Mouse (Mus musculus) stomach, postnatal 0 days (tissue): ENCODE data around the gene Aqp11. TPM values are rescaled to one million over a fixed set of nuclear protein-coding genes. Genes with fewer than 3 reads are reported as not detected.

Source experiments
- ATAC-seq: fragments of 200-750 bp; cut with Nextera tagmentation; 2 replicates; pipeline ENCODE4 v1.8.0; 2017; ENCODE audit not compliant: low FRiP score, low TSS enrichment
- DNase-seq: peaks from one replicate; pipeline ENCODE4 v3.0.0-alpha.2; 2016; ENCODE audit warnings: low spot score
- H3K27ac ChIP-seq: fragments of 300-500 bp; sonication (generic); replicated peaks from 2 replicates; pipeline ENCODE4 v1.5.1; 2014; ENCODE audit warnings: mild to moderate bottlenecking, control low read depth
- H3K27me3 ChIP-seq: fragments of 300-500 bp; sonication (generic); 2 replicates; pipeline ENCODE4 v1.6.1; 2014; ENCODE audit warnings: low read length; ENCODE audit not compliant: control insufficient read depth, insufficient read depth
- H3K36me3 ChIP-seq: fragments of 300-500 bp; sonication (generic); 2 replicates; pipeline ENCODE4 v1.6.1; 2014; ENCODE audit warnings: low read length, mixed read lengths; ENCODE audit not compliant: control insufficient read depth, insufficient read depth
- H3K4me1 ChIP-seq: fragments of 300-500 bp; sonication (generic); replicated peaks from 2 replicates; pipeline ENCODE4 v1.6.1; 2014; ENCODE audit warnings: antibody characterized with exemption; ENCODE audit not compliant: control insufficient read depth, insufficient read depth
- H3K4me2 ChIP-seq: fragments of 300-500 bp; sonication (generic); replicated peaks from 2 replicates; pipeline ENCODE4 v1.6.1; 2014; ENCODE audit warnings: low read depth, mild to moderate bottlenecking, control low read depth, moderate library complexity
- H3K4me3 ChIP-seq: fragments of 300-500 bp; sonication (generic); 2 replicates; pipeline ENCODE4 v1.5.1; 2014; ENCODE audit warnings: low read depth, low read length, control low read depth
- H3K9ac ChIP-seq: fragments of 300-500 bp; sonication (generic); 2 replicates; pipeline ENCODE4 v1.6.1; 2014; ENCODE audit warnings: mild to moderate bottlenecking, low read length, control low read depth, mixed read lengths
- H3K9me3 ChIP-seq: fragments of 300-500 bp; sonication (generic); 2 replicates; pipeline ENCODE4 v1.6.1; 2016; ENCODE audit warnings: low read length; ENCODE audit not compliant: control insufficient read depth
- CTCF ChIP-seq: IDR thresholded peaks from 2 replicates; pipeline ENCODE4 v1.5.1; 2016; ENCODE audit warnings: antibody characterized with exemption, low read depth, mild to moderate bottlenecking, moderate library complexity
- EP300 ChIP-seq: optimal IDR thresholded peaks from 2 replicates; pipeline ENCODE3; 2016; ENCODE audit warnings: antibody characterized with exemption
- WGBS: fragments of 180-500 bp; shearing (Covaris S2); extraction: QIAGEN DNeasy Blood & Tissue Kit; methylation state at CpG from one replicate; pipeline ENCODE4 v1.1.7; 2014; 5-methylcytosine and 5-hydroxymethylcytosine counted together
- polyA plus RNA-seq: library from polyadenylated mRNA; unstranded; fragments of >200 nt; fragmentation: Nextera tagmentation; extraction: Ambion mirVana; gene quantifications from 2 replicates; pipeline ENCODE4 v1.2.1, GENCODE M21; 2015

Gene Aqp11
- polyA plus RNA-seq, 1 experiment from 2014 or later = 22.0 TPM

GRCm38 (mm10) chr7:97748527-97749206 lies 10.6 kb upstream of the Aqp11 start:
- Histone ChIP-seq H3K4me1 (no peaks in the 10 kb centered on the region), H3K9ac (peak overlapping the region; percentile 23; the same call in 1 of the 2 replicates), H3K9me3 (no peaks in the 10 kb centered on the region), H3K27ac (peak overlapping the region; percentile 86), H3K36me3 (no peaks in the 10 kb centered on the region), H3K4me3 (peak overlapping the region; percentile 33), H3K4me2 (peak overlapping the region; percentile 49), H3K27me3 (no peaks in the 10 kb centered on the region)
- ATAC-seq (peak; percentile 48), DNase-seq (peak; percentile 36)
- WGBS = 54% methylated on average over 10 of the region's 10 CpGs
- no peak for TF ChIP-seq EP300

- Histone ChIP-seq H3K27me3 (no peaks in the 10 kb centered on the region), H3K4me2 (peak overlapping the region; percentile 49), H3K4me1 (no peaks in the 10 kb centered on the region), H3K9me3 (no peaks in the 10 kb centered on the region), H3K9ac (0 out of 2 replicates have a peak overlapping the region, but pooled peaks have one; percentile 35), H3K4me3 (no peak overlapping the region), H3K36me3 (no peaks in the 10 kb centered on the region), H3K27ac (peak overlapping the region; percentile 86; the same call in 1 of the 2 replicates)
- peak; percentile 86 for DNase-seq
- TF ChIP-seq CTCF (peak; percentile 96), EP300 (no peak)
- WGBS = 23% methylated on average over 28 of the region's 28 CpGs
- peak; percentile 77 for ATAC-seq
Measured at GRCm38 (mm10) chr7:97747787-97748497, 9.9 kb upstream of the Aqp11 start.

- WGBS = 79% methylated on average over 4 of the region's 4 CpGs
- TF ChIP-seq CTCF (no peak), EP300 (no peak)
- no peak for DNase-seq
- Histone ChIP-seq H3K27me3 (no peaks in the 10 kb centered on the region), H3K4me1 (no peaks in the 10 kb centered on the region), H3K9ac (no peak overlapping the region), H3K4me3 (no peak overlapping the region), H3K36me3 (no peaks in the 10 kb centered on the region), H3K9me3 (no peaks in the 10 kb centered on the region), H3K4me2 (no peak overlapping the region), H3K27ac (no peak overlapping the region)
- no peak for ATAC-seq
Measured at GRCm38 (mm10) chr7:97747176-97747707, 9.2 kb upstream of the Aqp11 start.

- no peaks in the 10 kb centered on the region for H3K27me3 ChIP-seq
- no peaks in the 10 kb centered on the region for H3K4me1 ChIP-seq
- H3K36me3 ChIP-seq = no peaks in the 10 kb centered on the region
- no peak overlapping the region for H3K27ac ChIP-seq
- TF ChIP-seq CTCF (peak; percentile 88), EP300 (no peak)
- ATAC-seq = no peak
- no peaks in the 10 kb centered on the region for H3K9me3 ChIP-seq
- 17% methylated on average over 3 of the region's 3 CpGs for WGBS
- peak; percentile 65 for DNase-seq
- no peak overlapping the region for H3K4me3 ChIP-seq
- H3K4me2 ChIP-seq = no peak overlapping the region
- no peak overlapping the region for H3K9ac ChIP-seq
Measured at GRCm38 (mm10) chr7:97745299-97745698, 7.2 kb upstream of the Aqp11 start.

- Histone ChIP-seq H3K36me3 (no peaks in the 10 kb centered on the region), H3K9ac (no peak overlapping the region), H3K9me3 (no peaks in the 10 kb centered on the region), H3K4me3 (no peak overlapping the region), H3K27ac (no peak overlapping the region), H3K27me3 (no peaks in the 10 kb centered on the region), H3K4me1 (no peaks in the 10 kb centered on the region), H3K4me2 (no peak overlapping the region)
- ATAC-seq (no peak), DNase-seq (no peak)
- whole genome bisulfite sequencing = 9% methylated on average over 1 of the region's 1 CpGs
- TF ChIP-seq CTCF = no peak; the same call in 1 of the 2 replicates
- TF ChIP-seq EP300 = no peak
Measured at GRCm38 (mm10) chr7:97741756-97742291, 3.7 kb upstream of the Aqp11 start.

- peak; percentile 38 for DNase-seq
- peak; percentile 27; the same call in 1 of the 2 replicates for ATAC-seq
- no peak overlapping the region for H3K27ac ChIP-seq
- no peak for TF ChIP-seq EP300
- no peak for TF ChIP-seq CTCF
- H3K9me3 ChIP-seq = no peaks in the 10 kb centered on the region
- no peak overlapping the region for H3K9ac ChIP-seq
- 50% methylated on average over 10 of the region's 10 CpGs for WGBS
- no peaks in the 10 kb centered on the region for H3K36me3 ChIP-seq
- H3K4me1 ChIP-seq = no peaks in the 10 kb centered on the region
- no peaks in the 10 kb centered on the region for H3K27me3 ChIP-seq
- no peak overlapping the region for H3K4me2 ChIP-seq
- H3K4me3 ChIP-seq = no peak overlapping the region
Measured at GRCm38 (mm10) chr7:97740948-97741347, 2.9 kb upstream of the Aqp11 start.
